Mouse (Mus musculus): ENCODE data around the gene Nceh1. TPM values are rescaled to one million over a fixed set of nuclear protein-coding genes. Genes with fewer than 3 reads are reported as not detected.

Nceh1 gene
- polyA plus RNA-seq, 1 experiment: 15.5 TPM

GRCm38 (mm10) chr3:27155051-27155855, 27.5 kb upstream of the Nceh1 start:
- Histone ChIP-seq H3K4me1 (ENCODE audit: control insufficient read depth, insufficient read depth, insufficient read length, low read length) (peaks cover 14% of the 10 kb centered on the region), H3K27ac (ENCODE audit: insufficient read depth, low read depth, low read length) (peak overlapping the region; percentile 33; the same call in 1 of the 2 replicates), H3K36me3 (ENCODE audit: control insufficient read depth, insufficient read depth, low read length) (no peaks in the 10 kb centered on the region), H3K4me3 (ENCODE audit: low read depth, low read length) (no peak overlapping the region), H3K27me3 (ENCODE audit: control insufficient read depth, insufficient read depth, low read length) (no peaks in the 10 kb centered on the region)
- WGBS: 22% methylated on average over 6 of the region's 6 CpGs
- no peak for TF ChIP-seq POLR2A (IDR thresholded peaks at IDR 0.05; ENCODE audit: low read depth, low read length)
- TF ChIP-seq CTCF (IDR thresholded peaks at IDR 0.05; ENCODE audit: extremely low read depth, insufficient read length, insufficient replicate concordance, low read depth, low read length): no peak

GRCm38 (mm10) chr3:27155856-27156593, 26.7 kb upstream of the Nceh1 start:
- H3K27ac ChIP-seq (ENCODE audit: insufficient read depth, low read depth, low read length): no peak overlapping the region
- WGBS: 23% methylated on average over 9 of the region's 9 CpGs
- no peaks in the 10 kb centered on the region for H3K27me3 ChIP-seq (ENCODE audit: control insufficient read depth, insufficient read depth, low read length)
- H3K4me3 ChIP-seq (ENCODE audit: low read depth, low read length): no peak overlapping the region
- no peaks in the 10 kb centered on the region for H3K36me3 ChIP-seq (ENCODE audit: control insufficient read depth, insufficient read depth, low read length)
- H3K4me1 ChIP-seq (ENCODE audit: control insufficient read depth, insufficient read depth, insufficient read length, low read length): peaks cover 16% of the 10 kb centered on the region
- TF ChIP-seq POLR2A (IDR thresholded peaks at IDR 0.05; ENCODE audit: low read depth, low read length) (no peak), CTCF (IDR thresholded peaks at IDR 0.05; ENCODE audit: extremely low read depth, insufficient read length, insufficient replicate concordance, low read depth, low read length) (no peak)

DNA sequence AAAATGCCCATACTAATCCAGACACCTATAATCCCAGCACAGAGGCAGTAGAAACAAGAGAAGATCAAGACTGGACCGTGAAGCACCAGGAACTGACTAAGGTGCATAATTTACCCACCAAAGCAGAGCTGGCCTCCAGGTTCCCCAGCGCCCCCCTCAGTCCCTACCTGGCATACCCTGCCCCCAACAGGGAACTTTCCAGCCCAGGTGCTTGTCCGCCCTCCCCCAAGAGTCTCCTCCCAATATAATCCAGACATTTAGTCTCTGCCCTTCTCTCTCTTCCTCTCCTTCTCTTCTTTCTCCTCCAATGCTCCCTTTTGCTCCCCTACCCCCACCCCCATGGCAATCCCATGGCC, 26.2 kb upstream of the Nceh1 start:
- TF ChIP-seq POLR2A (IDR thresholded peaks at IDR 0.05; ENCODE audit: low read depth, low read length) (no peak), CTCF (IDR thresholded peaks at IDR 0.05; ENCODE audit: extremely low read depth, insufficient read length, insufficient replicate concordance, low read depth, low read length) (no peak)
- H3K4me1 ChIP-seq (ENCODE audit: control insufficient read depth, insufficient read depth, insufficient read length, low read length): peaks cover 16% of the 10 kb centered on the region
- WGBS: 42% methylated on average over 3 of the region's 3 CpGs
- H3K27me3 ChIP-seq (ENCODE audit: control insufficient read depth, insufficient read depth, low read length): no peaks in the 10 kb centered on the region
- H3K36me3 ChIP-seq (ENCODE audit: control insufficient read depth, insufficient read depth, low read length): no peaks in the 10 kb centered on the region
- no peak overlapping the region for H3K4me3 ChIP-seq (ENCODE audit: low read depth, low read length)
- no peak overlapping the region for H3K27ac ChIP-seq (ENCODE audit: insufficient read depth, low read depth, low read length)

- Histone ChIP-seq H3K36me3 (ENCODE audit: control insufficient read depth, insufficient read depth, low read length) (no peaks in the 10 kb centered on the region), H3K27me3 (ENCODE audit: control insufficient read depth, insufficient read depth, low read length) (no peaks in the 10 kb centered on the region), H3K27ac (ENCODE audit: insufficient read depth, low read depth, low read length) (no peak overlapping the region), H3K4me3 (ENCODE audit: low read depth, low read length) (no peak overlapping the region), H3K4me1 (ENCODE audit: control insufficient read depth, insufficient read depth, insufficient read length, low read length) (peaks cover 14% of the 10 kb centered on the region)
- no peak for TF ChIP-seq CTCF (IDR thresholded peaks at IDR 0.05; ENCODE audit: extremely low read depth, insufficient read length, insufficient replicate concordance, low read depth, low read length)
- no peak for TF ChIP-seq POLR2A (IDR thresholded peaks at IDR 0.05; ENCODE audit: low read depth, low read length)
- 68% methylated on average over 4 of the region's 4 CpGs for WGBS
These were observed 23.9 kb upstream of the Nceh1 start for GRCm38 (mm10) chr3:27158910-27159309.

DNA sequence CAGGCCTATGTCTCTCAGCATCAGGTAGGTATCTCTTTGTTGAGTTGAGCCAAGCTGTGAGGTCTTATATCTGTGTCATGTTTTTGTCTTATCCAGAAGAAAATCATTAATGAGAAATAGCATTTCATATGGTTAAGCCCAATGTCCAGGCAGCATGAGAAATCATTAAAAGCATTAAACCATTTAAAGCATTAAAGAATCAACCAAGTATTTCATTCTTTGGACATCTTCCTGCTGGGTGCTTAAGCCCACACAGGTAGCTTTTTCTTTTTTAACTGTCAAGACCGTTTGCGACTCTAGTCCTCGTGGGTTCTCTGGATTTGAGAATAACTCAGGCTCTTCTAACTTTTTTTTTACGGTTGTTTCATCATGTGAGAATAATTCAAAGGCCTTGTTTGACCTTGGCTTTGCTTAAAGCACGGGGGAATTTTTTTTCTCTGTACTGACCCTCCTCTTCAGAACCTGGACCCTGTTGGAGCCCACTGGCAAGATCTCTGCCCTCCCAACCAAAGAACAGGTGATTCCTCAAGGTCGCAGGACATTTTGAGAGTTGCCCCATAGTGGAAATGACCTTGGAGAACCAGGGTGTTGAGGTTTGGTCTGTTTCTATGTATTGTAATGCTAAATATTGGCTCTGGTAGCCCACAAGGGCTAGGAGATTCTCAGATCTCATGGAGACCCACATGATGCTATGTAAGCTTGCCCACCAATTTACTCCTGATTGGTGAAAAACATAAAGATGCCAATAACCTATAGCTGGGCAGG, 20.9 kb upstream of the Nceh1 start:
- Histone ChIP-seq H3K4me3 (ENCODE audit: low read depth, low read length) (no peak overlapping the region), H3K36me3 (ENCODE audit: control insufficient read depth, insufficient read depth, low read length) (no peaks in the 10 kb centered on the region), H3K27ac (ENCODE audit: insufficient read depth, low read depth, low read length) (no peak overlapping the region), H3K27me3 (ENCODE audit: control insufficient read depth, insufficient read depth, low read length) (no peaks in the 10 kb centered on the region), H3K4me1 (ENCODE audit: control insufficient read depth, insufficient read depth, insufficient read length, low read length) (peaks cover 4% of the 10 kb centered on the region)
- TF ChIP-seq CTCF (IDR thresholded peaks at IDR 0.05; ENCODE audit: extremely low read depth, insufficient read length, insufficient replicate concordance, low read depth, low read length): no peak
- 78% methylated on average over 6 of the region's 6 CpGs for WGBS

DNA sequence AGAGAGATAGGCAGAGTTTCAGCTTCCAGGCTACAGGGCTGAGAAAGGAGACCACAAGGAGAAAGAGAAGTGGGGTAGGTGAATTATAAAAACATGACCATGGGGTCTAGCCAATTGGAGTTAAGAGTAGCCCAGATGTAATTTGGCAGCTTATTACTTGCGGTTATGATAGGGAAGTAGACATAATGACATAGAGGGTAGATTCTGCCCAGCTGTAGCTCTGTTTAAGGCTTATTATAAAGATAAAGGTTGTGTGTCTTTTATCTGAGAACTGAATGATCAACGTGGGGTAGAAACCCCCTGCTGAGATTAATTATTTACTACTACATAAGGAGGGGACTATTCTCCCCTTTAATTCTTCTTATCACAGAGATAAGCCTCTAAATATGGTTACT, 20.4 kb upstream of the Nceh1 start:
- H3K4me3 ChIP-seq (ENCODE audit: low read depth, low read length): no peak overlapping the region
- no peak overlapping the region for H3K27ac ChIP-seq (ENCODE audit: insufficient read depth, low read depth, low read length)
- 21% methylated on average over 2 of the region's 2 CpGs for WGBS
- H3K27me3 ChIP-seq (ENCODE audit: control insufficient read depth, insufficient read depth, low read length): no peaks in the 10 kb centered on the region
- peaks cover 2% of the 10 kb centered on the region for H3K4me1 ChIP-seq (ENCODE audit: control insufficient read depth, insufficient read depth, insufficient read length, low read length)
- no peaks in the 10 kb centered on the region for H3K36me3 ChIP-seq (ENCODE audit: control insufficient read depth, insufficient read depth, low read length)
- TF ChIP-seq CTCF (IDR thresholded peaks at IDR 0.05; ENCODE audit: extremely low read depth, insufficient read length, insufficient replicate concordance, low read depth, low read length): no peak
- no peak for TF ChIP-seq POLR2A (IDR thresholded peaks at IDR 0.05; ENCODE audit: low read depth, low read length)

Data from small intestine, adult 2 months (tissue).